Mouse (Mus musculus): Measurements from ENCODE around the gene Vmn2r17.

The Vmn2r17 gene

GRCm38 (mm10) chr5:109419388-109419787, at the start of gene Vmn2r17:
Gene Vmn2r17, plus strand, starts transcription at chr5:109419688.
- no peak for DNase-seq (ENCODE audit: extremely low read depth, low read depth, low spot score)

- no peak for DNase-seq (ENCODE audit: extremely low read depth, low read depth, low spot score)
Observed at GRCm38 (mm10) chr5:109466576-109467506, 47.4 kb downstream of the Vmn2r17 start.

- no peak for DNase-seq (ENCODE audit: extremely low read depth, low read depth, low spot score)
Observed at GRCm38 (mm10) chr5:109506729-109507128, 87.2 kb downstream of the Vmn2r17 start.

Data from fat pad, adult 2 months (tissue).